Mouse (Mus musculus) bone marrow, adult 2 months (tissue): Measurements from ENCODE around the gene Camk2b. TPM values are rescaled to one million over a fixed set of nuclear protein-coding genes. Genes with fewer than 3 reads are reported as not detected.

ENCODE experiments used
- H3K27ac ChIP-seq: fragments of 200-500 bp; 2 replicates; pipeline ENCODE4 v1.5.1; 2012; ENCODE audit warnings: low read depth, mild to moderate bottlenecking, control low read depth, inconsistent platforms, low read length; ENCODE audit not compliant: control insufficient read depth, poor library complexity, insufficient read depth
- H3K4me1 ChIP-seq: fragments of 200-500 bp; 2 replicates; pipeline ENCODE4 v1.6.1; 2011; ENCODE audit warnings: low read length; ENCODE audit not compliant: control insufficient read depth, insufficient read depth
- H3K4me3 ChIP-seq: fragments of 200-500 bp; replicated peaks from 2 replicates; pipeline ENCODE3; 2011; ENCODE audit warnings: mild to moderate bottlenecking, low read depth, low read length, control low read depth; ENCODE audit not compliant: control insufficient read depth
- CTCF ChIP-seq: fragments of 200-500 bp; IDR thresholded peaks from 2 replicates; pipeline ENCODE4 v1.5.1; 2011; ENCODE audit warnings: low read length, control low read depth; ENCODE audit not compliant: control insufficient read depth, insufficient read depth
- POLR2A ChIP-seq: fragments of 200-500 bp; IDR thresholded peaks from 2 replicates; pipeline ENCODE4 v1.6.1; 2011; ENCODE audit warnings: low read depth, mild to moderate bottlenecking, control low read depth, low read length, borderline replicate concordance; ENCODE audit not compliant: control insufficient read depth
- WGBS: fragments of 180-500 bp; shearing (Covaris S2); methylation state at CpG from one replicate; pipeline ENCODE4 v1.1.7; 2018; 5-methylcytosine and 5-hydroxymethylcytosine counted together
- polyA plus RNA-seq: library from polyadenylated mRNA; stranded (reverse); fragments of >200 nt; gene quantifications from 2 replicates; pipeline ENCODE4 v1.2.4, GENCODE M21; 2011; ENCODE audit warnings: low replicate concordance; ENCODE audit not compliant: missing spikeins, insufficient read depth, insufficient read length

Gene Camk2b
- polyA plus RNA-seq, 1 experiment, result 5.1 TPM

DNA sequence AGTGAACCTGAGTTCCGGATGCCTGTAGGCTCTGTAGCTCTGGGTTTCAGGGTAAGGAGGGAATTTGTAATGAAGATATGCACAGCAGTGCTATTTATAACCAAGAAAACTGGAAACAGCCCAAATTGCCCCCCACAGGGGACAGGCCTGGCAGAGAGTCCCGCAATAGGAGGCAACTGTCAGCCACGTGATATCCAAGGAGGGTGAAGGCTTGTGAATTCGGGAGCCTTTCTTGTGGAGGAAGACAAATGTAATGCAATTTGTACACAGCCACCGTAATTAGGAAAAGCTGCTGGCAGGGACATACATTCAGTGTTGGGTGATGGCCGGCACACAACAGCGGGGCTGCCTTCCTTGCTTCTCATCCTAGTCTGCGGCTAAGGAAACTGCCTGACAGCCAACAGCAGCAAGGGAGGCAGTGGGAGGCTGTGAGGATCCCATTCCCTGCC, 9.5 kb upstream of the Camk2b start:
- no peak overlapping the region for H3K4me3 ChIP-seq
- H3K27ac ChIP-seq, result no peak overlapping the region
- WGBS, result 76% methylated on average over 8 of the region's 8 CpGs
- no peak for TF ChIP-seq POLR2A
- TF ChIP-seq CTCF, result no peak
- H3K4me1 ChIP-seq, result no peaks in the 10 kb centered on the region

DNA sequence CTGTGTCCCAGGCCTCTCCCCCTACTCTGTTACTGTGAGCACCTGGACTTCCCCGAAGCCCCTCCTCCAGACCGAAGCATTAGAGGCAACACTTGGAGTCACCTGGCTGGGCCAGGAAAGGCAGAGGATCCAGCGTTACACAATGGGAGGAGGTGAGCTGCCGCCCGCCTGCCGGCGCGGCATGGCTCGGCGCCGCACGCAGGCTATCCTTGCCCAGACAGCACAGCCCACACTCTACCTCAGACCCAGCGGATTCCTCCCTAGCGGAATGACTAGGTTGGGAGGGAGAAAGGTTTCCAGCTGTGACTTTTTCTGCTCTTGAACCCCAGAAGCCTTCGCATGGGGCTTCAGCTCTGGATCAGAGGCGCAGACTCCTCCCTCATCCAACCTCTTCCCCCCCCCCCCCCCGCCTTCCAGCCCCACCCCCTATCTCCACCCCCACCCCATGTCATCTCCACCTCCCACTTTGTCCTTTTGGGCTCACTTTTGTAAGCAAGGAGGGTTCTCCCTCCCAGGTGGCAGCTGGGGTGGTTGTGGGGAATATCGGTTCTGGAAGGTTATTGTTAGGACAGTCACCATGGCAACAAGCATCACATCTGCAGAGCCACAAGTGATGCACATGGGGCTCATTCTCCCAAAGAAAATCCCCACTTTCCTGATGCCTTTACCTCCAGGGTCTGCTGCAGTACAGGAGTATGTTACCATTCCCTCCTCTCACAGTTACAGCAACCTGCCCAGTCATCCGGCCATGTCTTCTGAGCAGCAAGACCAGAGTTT, 2.2 kb upstream of the Camk2b start:
- Histone ChIP-seq H3K4me3 (no peak overlapping the region), H3K27ac (no peak overlapping the region), H3K4me1 (no peaks in the 10 kb centered on the region)
- no peak for TF ChIP-seq CTCF
- no peak for TF ChIP-seq POLR2A
- WGBS, result 27% methylated on average over 19 of the region's 19 CpGs

DNA sequence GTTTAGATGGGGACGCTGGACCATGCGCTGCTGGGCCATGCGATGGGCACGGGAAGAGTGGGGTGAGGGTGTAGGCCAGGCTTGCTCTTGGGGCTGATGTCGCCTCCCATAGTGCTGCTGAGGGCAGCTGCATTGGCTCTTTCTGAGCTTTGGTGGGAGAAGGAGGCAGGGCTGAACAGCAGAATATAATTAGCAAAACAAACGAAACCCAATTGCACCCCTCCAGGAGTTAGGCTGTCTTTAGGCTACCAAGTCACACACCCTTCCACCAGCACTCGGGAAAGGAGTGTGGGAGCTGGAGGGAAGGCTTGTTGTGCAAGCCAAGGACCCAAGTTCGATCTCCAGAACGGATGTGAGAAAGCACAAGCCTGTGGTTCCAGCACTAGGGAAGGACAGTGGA, 998 bp upstream of the Camk2b start:
- TF ChIP-seq CTCF, result no peak
- TF ChIP-seq POLR2A, result no peak
- Histone ChIP-seq H3K4me3 (no peak overlapping the region), H3K27ac (no peak overlapping the region), H3K4me1 (no peaks in the 10 kb centered on the region)
- 50% methylated on average over 9 of the region's 9 CpGs for WGBS

DNA sequence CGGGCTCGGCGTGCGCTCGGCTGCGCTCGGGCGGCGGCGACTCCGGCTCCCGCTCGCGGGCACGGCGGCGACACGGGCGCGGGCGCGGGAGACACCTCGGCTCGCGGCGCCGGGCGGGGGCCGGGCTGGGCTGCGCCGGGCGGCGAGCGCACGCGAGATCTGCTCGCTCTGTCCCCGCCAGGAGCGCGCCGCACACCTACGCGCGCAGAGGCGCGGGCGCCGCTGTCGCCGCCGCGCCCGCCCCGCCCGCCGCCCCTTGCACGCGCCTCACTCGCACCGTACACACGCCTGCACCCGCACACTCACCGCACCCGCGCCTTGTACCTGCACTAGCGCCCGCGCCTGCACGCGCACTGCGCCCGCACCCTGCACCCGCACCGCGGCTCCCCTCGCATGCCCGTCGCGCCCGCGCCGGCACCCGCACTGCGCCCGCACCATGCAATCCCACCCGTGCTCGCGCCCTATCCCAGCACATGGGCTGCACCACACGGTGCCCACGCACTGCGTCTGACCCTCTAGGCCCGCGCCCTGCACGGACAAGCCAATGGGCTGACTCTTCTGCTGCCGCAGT, 526 bp downstream of the Camk2b start:
- Histone ChIP-seq H3K27ac (0 out of 2 replicates have a peak overlapping the region, but pooled peaks have one; percentile 8), H3K4me1 (no peaks in the 10 kb centered on the region), H3K4me3 (no peak overlapping the region)
- 5% methylated on average over 95 of the region's 95 CpGs for WGBS
- TF ChIP-seq CTCF, result no peak
- TF ChIP-seq POLR2A, result no peak

DNA sequence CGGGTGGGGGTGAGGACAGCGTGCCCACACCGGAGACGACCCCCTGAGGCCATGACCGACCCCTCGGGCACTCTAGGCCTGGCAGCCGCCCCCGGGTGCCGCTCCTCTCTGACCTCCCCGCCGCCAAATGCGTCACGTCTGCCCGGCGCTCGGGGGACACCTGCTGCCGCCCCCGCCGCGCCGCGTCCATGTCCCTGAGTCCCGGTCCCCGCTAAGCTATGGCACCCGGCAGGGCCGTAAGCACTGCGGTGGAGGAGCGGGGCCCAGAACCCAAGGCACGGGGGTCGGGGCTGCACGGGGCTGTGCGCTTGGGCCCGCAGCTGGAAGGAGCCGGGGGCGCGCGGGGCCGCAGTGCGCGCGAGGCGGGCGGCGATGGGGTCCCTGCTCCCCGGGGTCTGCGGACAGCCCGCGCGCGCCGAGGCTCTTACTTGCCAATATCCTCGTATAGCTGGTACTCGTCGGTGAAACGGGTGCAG, 1.1 kb downstream of the Camk2b start:
- Histone ChIP-seq H3K4me3 (no peak overlapping the region), H3K27ac (no peak overlapping the region), H3K4me1 (no peaks in the 10 kb centered on the region)
- 3% methylated on average over 45 of the region's 55 CpGs for WGBS
- no peak for TF ChIP-seq POLR2A
- no peak for TF ChIP-seq CTCF

DNA sequence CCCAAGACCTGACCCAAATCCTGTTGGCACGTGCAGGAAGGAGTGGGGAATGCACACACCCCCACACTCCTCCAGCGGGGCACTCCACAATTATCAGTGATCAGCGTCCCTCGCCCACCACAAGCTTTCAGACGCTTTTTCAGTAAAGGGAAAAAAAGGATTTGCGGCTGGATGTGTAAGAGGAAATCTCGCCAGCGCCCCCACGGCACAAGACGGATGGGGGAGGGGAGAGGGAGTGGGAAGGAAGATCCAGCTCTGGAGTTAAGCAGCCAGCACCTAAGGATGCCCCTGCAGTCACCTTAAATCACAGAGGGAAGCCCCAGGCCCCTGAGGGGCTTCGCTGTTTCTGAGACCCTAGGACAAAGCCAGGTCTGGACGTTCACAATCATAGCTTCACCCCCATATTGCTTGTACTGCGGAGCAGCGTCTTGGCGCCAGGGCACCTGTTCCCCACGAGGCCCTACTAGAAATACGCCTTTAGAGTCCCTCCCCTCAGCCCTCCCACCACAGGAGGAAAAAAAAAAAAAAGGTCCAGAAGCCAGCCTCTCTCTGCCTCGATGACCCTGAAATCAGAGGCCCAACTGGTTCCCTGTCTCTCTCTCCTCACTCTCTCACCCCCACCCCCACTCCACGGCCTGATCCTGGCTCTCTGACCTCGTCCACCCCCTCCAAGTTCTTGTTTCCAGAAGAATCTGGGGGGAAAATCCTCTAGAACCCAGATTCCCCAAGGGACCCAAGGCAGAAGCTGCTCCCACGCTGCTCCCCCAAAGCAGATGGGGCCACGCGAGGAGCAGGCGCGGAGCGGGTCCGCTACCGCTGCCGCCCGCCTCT, 1.7 kb downstream of the Camk2b start:
- no peak overlapping the region for H3K27ac ChIP-seq
- H3K4me3 ChIP-seq, result no peak overlapping the region
- TF ChIP-seq POLR2A, result no peak
- TF ChIP-seq CTCF, result no peak
- 8% methylated on average over 30 of the region's 30 CpGs for WGBS
- H3K4me1 ChIP-seq, result no peaks in the 10 kb centered on the region

DNA sequence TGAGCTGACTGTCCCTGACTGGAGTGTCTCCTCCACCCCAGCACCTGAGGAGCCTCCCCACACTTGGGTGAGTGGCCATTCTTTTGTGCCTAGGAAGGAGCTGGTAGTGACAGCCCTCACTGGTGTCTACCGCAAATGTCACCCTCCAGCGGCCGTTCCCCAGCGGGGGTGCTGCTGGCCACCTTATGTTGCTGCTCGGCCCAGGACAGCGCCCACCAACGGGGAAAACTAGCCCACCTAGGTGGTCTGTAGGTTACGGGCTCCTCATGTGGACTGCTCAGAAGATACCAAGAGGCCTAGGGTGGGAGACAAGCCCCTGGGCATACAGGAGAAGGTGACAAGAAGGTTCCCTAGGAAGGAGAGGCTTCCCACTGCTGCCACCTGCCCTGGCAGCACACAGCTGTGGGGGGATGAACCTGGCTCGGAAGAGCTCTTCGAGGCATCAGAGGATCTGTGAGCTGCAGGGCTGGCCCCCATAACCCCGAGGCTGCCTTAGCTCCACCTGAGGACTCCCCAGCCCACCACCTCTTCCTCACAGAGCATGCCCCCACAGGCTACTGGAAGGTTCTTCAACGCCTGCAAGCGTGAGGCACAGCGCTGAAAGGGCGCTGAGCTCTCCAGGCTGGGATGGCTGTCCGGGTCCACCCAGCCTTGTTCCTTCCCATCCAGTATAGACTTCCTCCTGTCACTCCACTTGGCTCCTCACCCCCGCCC, 2.5 kb downstream of the Camk2b start:
- H3K27ac ChIP-seq, result no peak overlapping the region
- no peaks in the 10 kb centered on the region for H3K4me1 ChIP-seq
- TF ChIP-seq POLR2A (no peak), CTCF (no peak)
- 40% methylated on average over 17 of the region's 17 CpGs for WGBS
- no peak overlapping the region for H3K4me3 ChIP-seq
